Mouse (Mus musculus): Measurements from ENCODE around the gene Snx17. TPM values are rescaled to one million over a fixed set of nuclear protein-coding genes. Genes with fewer than 3 reads are reported as not detected.

Gene Snx17
- polyA plus RNA-seq, 1 experiment from 2014 or later: 120 TPM

GRCm38 (mm10) chr5:31219474-31219873 is 26.4 kb downstream of the Snx17 start:
- 1% methylated on average over 11 of the region's 11 CpGs for WGBS
- H3K4me2 ChIP-seq (ENCODE audit: low read length): peak overlapping the region; percentile 82
- no peaks in the 10 kb centered on the region for H3K36me3 ChIP-seq (ENCODE audit: control insufficient read depth, insufficient read depth, low read length)
- peaks cover 7% of the 10 kb centered on the region for H3K4me1 ChIP-seq (ENCODE audit: control insufficient read depth, insufficient read depth, low read depth, low read length)
- peak overlapping the region; percentile 100 for H3K4me3 ChIP-seq (ENCODE audit: low read length)
- H3K27ac ChIP-seq (ENCODE audit: low read depth, low read length): peak overlapping the region; percentile 92
- peak overlapping the region; percentile 93 for H3K9ac ChIP-seq (ENCODE audit: low read depth, low read length)
- no peak for ATAC-seq
- no peaks in the 10 kb centered on the region for H3K9me3 ChIP-seq (ENCODE audit: control insufficient read depth, low read length)
- H3K27me3 ChIP-seq (replicated peaks; ENCODE audit: control insufficient read depth, insufficient read depth, low read length): no peaks in the 10 kb centered on the region

- under 1% methylated on average over 39 of the region's 40 CpGs for WGBS
- H3K36me3 ChIP-seq (ENCODE audit: control insufficient read depth, insufficient read depth, low read length): no peaks in the 10 kb centered on the region
- peaks cover 7% of the 10 kb centered on the region for H3K4me1 ChIP-seq (ENCODE audit: control insufficient read depth, insufficient read depth, low read depth, low read length)
- H3K4me2 ChIP-seq (ENCODE audit: low read length): peak overlapping the region; percentile 82
- peak overlapping the region; percentile 100 for H3K4me3 ChIP-seq (ENCODE audit: low read length)
- no peaks in the 10 kb centered on the region for H3K9me3 ChIP-seq (ENCODE audit: control insufficient read depth, low read length)
- H3K27ac ChIP-seq (ENCODE audit: low read depth, low read length): peak overlapping the region; percentile 92
- H3K27me3 ChIP-seq (replicated peaks; ENCODE audit: control insufficient read depth, insufficient read depth, low read length): no peaks in the 10 kb centered on the region
- ATAC-seq: no peak
- H3K9ac ChIP-seq (ENCODE audit: low read depth, low read length): peak overlapping the region; percentile 93
Observed at GRCm38 (mm10) chr5:31219911-31220447, 27.0 kb downstream of the Snx17 start.

GRCm38 (mm10) chr5:31220448-31221303 is 27.6 kb downstream of the Snx17 start, which contains the start of gene Ppm1g:
Gene Ppm1g (minus strand): TSS chr5:31220687.
- peak within 1 kb of the TSS; percentile 93 for H3K9ac ChIP-seq (ENCODE audit: low read depth, low read length)
- peak within 1 kb of the TSS; percentile 100 for H3K4me3 ChIP-seq (ENCODE audit: low read length)
- WGBS: under 1% methylated on average over 44 of the region's 70 CpGs
- no peaks in the 10 kb centered on the region for H3K9me3 ChIP-seq (ENCODE audit: control insufficient read depth, low read length)
- H3K27me3 ChIP-seq (replicated peaks; ENCODE audit: control insufficient read depth, insufficient read depth, low read length): no peaks in the 10 kb centered on the region; the same call in 1 of the 2 replicates
- no peaks in the 10 kb centered on the region for H3K36me3 ChIP-seq (ENCODE audit: control insufficient read depth, insufficient read depth, low read length)
- ATAC-seq: peak; percentile 94
- H3K27ac ChIP-seq (ENCODE audit: low read depth, low read length): peak within 1 kb of the TSS; percentile 92
- H3K4me2 ChIP-seq (ENCODE audit: low read length): peak within 1 kb of the TSS; percentile 82
- peaks cover 7% of the 10 kb centered on the region for H3K4me1 ChIP-seq (ENCODE audit: control insufficient read depth, insufficient read depth, low read depth, low read length)

- peak overlapping the region; percentile 92 for H3K27ac ChIP-seq (ENCODE audit: low read depth, low read length)
- H3K27me3 ChIP-seq (replicated peaks; ENCODE audit: control insufficient read depth, insufficient read depth, low read length): no peaks in the 10 kb centered on the region; the same call in 1 of the 2 replicates
- H3K4me2 ChIP-seq (ENCODE audit: low read length): peak overlapping the region; percentile 82
- no peaks in the 10 kb centered on the region for H3K36me3 ChIP-seq (ENCODE audit: control insufficient read depth, insufficient read depth, low read length)
- H3K4me3 ChIP-seq (ENCODE audit: low read length): peak overlapping the region; percentile 100
- H3K4me1 ChIP-seq (ENCODE audit: control insufficient read depth, insufficient read depth, low read depth, low read length): peaks cover 7% of the 10 kb centered on the region
- ATAC-seq: peak; percentile 57
- H3K9ac ChIP-seq (ENCODE audit: low read depth, low read length): peak overlapping the region; percentile 93
- 9% methylated on average over 11 of the region's 11 CpGs for WGBS
- no peaks in the 10 kb centered on the region for H3K9me3 ChIP-seq (ENCODE audit: control insufficient read depth, low read length)
Observed at GRCm38 (mm10) chr5:31221304-31221945, 28.4 kb downstream of the Snx17 start.

- H3K9me3 ChIP-seq (ENCODE audit: control insufficient read depth, low read length): no peaks in the 10 kb centered on the region
- H3K4me3 ChIP-seq (ENCODE audit: low read length): no peak overlapping the region
- no peak overlapping the region for H3K4me2 ChIP-seq (ENCODE audit: low read length)
- H3K27me3 ChIP-seq (replicated peaks; ENCODE audit: control insufficient read depth, insufficient read depth, low read length): no peaks in the 10 kb centered on the region; the same call in 1 of the 2 replicates
- H3K36me3 ChIP-seq (ENCODE audit: control insufficient read depth, insufficient read depth, low read length): no peaks in the 10 kb centered on the region
- H3K4me1 ChIP-seq (ENCODE audit: control insufficient read depth, insufficient read depth, low read depth, low read length): peaks cover 7% of the 10 kb centered on the region
- WGBS: 97% methylated on average over 9 of the region's 9 CpGs
- no peak for ATAC-seq
- no peak overlapping the region for H3K27ac ChIP-seq (ENCODE audit: low read depth, low read length)
- H3K9ac ChIP-seq (ENCODE audit: low read depth, low read length): no peak overlapping the region
Observed at GRCm38 (mm10) chr5:31222696-31223095, 29.7 kb downstream of the Snx17 start.

- Histone ChIP-seq H3K4me1 (ENCODE audit: control insufficient read depth, insufficient read depth, low read depth, low read length) (no peaks in the 10 kb centered on the region), H3K4me3 (ENCODE audit: low read length) (no peak overlapping the region), H3K9ac (ENCODE audit: low read depth, low read length) (no peak overlapping the region), H3K9me3 (ENCODE audit: control insufficient read depth, low read length) (no peaks in the 10 kb centered on the region), H3K36me3 (ENCODE audit: control insufficient read depth, insufficient read depth, low read length) (no peaks in the 10 kb centered on the region), H3K27ac (ENCODE audit: low read depth, low read length) (no peak overlapping the region), H3K4me2 (ENCODE audit: low read length) (no peak overlapping the region), H3K27me3 (replicated peaks; ENCODE audit: control insufficient read depth, insufficient read depth, low read length) (no peaks in the 10 kb centered on the region; the same call in 1 of the 2 replicates)
- ATAC-seq: no peak
- WGBS: 65% methylated on average over 1 of the region's 1 CpGs
Observed at GRCm38 (mm10) chr5:31226641-31227040, 33.6 kb downstream of the Snx17 start.

- peak; percentile 99 for ATAC-seq
- peaks cover 7% of the 10 kb centered on the region for H3K4me1 ChIP-seq (ENCODE audit: control insufficient read depth, insufficient read depth, low read depth, low read length)
- H3K4me2 ChIP-seq (ENCODE audit: low read length): peak within 1 kb of the TSS; percentile 81
- H3K36me3 ChIP-seq (ENCODE audit: control insufficient read depth, insufficient read depth, low read length): peaks cover 15% of the 10 kb centered on the region
- H3K27ac ChIP-seq (ENCODE audit: low read depth, low read length): peak within 1 kb of the TSS; percentile 98
- peak within 1 kb of the TSS; percentile 99 for H3K9ac ChIP-seq (ENCODE audit: low read depth, low read length)
- WGBS: under 1% methylated on average over 69 of the region's 103 CpGs
- H3K4me3 ChIP-seq (ENCODE audit: low read length): peak within 1 kb of the TSS; percentile 97
- peaks cover 4% of the 10 kb centered on the region for H3K9me3 ChIP-seq (ENCODE audit: control insufficient read depth, low read length)
- no peaks in the 10 kb centered on the region for H3K27me3 ChIP-seq (replicated peaks; ENCODE audit: control insufficient read depth, insufficient read depth, low read length)
Observed at GRCm38 (mm10) chr5:31240637-31241521, 47.9 kb downstream of the Snx17 start, which contains the start of the genes Nrbp1 and Gm9970. Gene Nrbp1 (plus strand): TSS chr5:31240864. Gene Gm9970 (minus strand): TSS chr5:31241232.

GRCm38 (mm10) chr5:31241522-31242034 is 48.6 kb downstream of the Snx17 start:
- ATAC-seq: no peak
- peak overlapping the region; percentile 99 for H3K9ac ChIP-seq (ENCODE audit: low read depth, low read length)
- peak overlapping the region; percentile 98 for H3K27ac ChIP-seq (ENCODE audit: low read depth, low read length)
- no peaks in the 10 kb centered on the region; the same call in 1 of the 2 replicates for H3K9me3 ChIP-seq (ENCODE audit: control insufficient read depth, low read length)
- 0% methylated on average over 13 of the region's 13 CpGs for WGBS
- H3K4me3 ChIP-seq (ENCODE audit: low read length): peak overlapping the region; percentile 97
- H3K27me3 ChIP-seq (replicated peaks; ENCODE audit: control insufficient read depth, insufficient read depth, low read length): no peaks in the 10 kb centered on the region
- H3K4me1 ChIP-seq (ENCODE audit: control insufficient read depth, insufficient read depth, low read depth, low read length): peaks cover 7% of the 10 kb centered on the region
- H3K36me3 ChIP-seq (ENCODE audit: control insufficient read depth, insufficient read depth, low read length): peaks cover 17% of the 10 kb centered on the region
- peak overlapping the region; percentile 81 for H3K4me2 ChIP-seq (ENCODE audit: low read length)
